Mouse (Mus musculus): ENCODE measurements around the gene B3gnt2.

GRCm38 (mm10) chr11:22832600-22832999 is 28.2 kb downstream of the B3gnt2 start:
- TF ChIP-seq POLR2A (IDR thresholded peaks at IDR 0.05; ENCODE audit: control insufficient read depth, extremely low read depth, insufficient read depth, low read length, poor library complexity), result no peak
- TF ChIP-seq CTCF (IDR thresholded peaks at IDR 0.05; ENCODE audit: borderline replicate concordance, control insufficient read depth, extremely low read depth, insufficient read depth, low read length, poor library complexity), result no peak

All from thymus, adult 2 months (tissue).